Mouse (Mus musculus): ENCODE measurements around the gene Tagln. TPM values are rescaled to one million over a fixed set of nuclear protein-coding genes. Genes with fewer than 3 reads are reported as not detected.
A peak's percentile ranks its signal among the peaks of the same experiment; 100 is the strongest.

Tagln gene
- polyA plus RNA-seq, 1 experiment: 17.2 TPM

- H3K4me1 ChIP-seq (ENCODE audit: control insufficient read depth, insufficient read depth, insufficient read length, low read length): peaks cover 15% of the 10 kb centered on the region
- H3K27ac ChIP-seq (replicated peaks; ENCODE audit: low read depth, low read length): peak overlapping the region; percentile 84
- H3K4me3 ChIP-seq (ENCODE audit: insufficient read depth, low read depth, low read length): peak overlapping the region; percentile 92
These were observed 18.6 kb upstream of the Tagln start for GRCm38 (mm10) chr9:45954294-45955106.

DNA sequence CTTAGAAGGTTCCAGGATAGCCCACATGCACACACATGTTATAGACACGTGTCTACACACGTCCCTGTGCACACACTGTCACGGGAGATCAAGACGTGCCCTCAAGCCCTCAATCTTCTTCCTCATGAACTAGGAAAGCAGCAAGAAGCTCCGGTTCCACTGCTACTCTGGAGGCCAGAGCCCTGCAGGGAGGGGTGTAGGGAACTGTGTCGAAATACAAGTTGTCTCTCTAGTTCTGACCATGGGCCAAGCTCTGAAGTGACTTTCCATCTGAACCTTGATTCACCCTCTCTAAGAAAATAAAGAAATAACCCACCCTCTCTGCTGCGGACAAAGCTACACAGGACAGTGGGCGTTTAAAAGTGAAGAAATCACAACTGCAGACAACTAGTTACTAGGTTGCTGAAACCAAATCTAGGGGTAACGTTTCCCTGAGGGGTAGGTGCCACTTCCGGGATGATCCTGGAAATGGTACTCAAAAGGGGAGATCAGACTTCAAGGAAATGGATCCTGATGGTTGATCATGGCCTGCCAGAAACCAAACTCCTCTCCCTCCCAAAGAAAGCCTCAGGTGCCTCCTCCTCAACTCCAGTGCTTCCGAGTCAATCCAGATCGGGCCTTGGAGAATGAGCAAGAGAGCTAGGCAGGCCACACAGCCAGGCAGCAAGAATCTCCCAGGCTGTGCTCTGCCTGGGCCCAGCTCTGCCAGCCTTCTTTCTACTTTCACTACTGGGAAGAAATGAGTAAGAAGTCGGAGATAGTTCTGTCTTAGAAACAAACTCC lies 17.8 kb upstream of the Tagln start:
- H3K27ac ChIP-seq (replicated peaks; ENCODE audit: low read depth, low read length): peak overlapping the region; percentile 84
- H3K4me1 ChIP-seq (ENCODE audit: control insufficient read depth, insufficient read depth, insufficient read length, low read length): peaks cover 10% of the 10 kb centered on the region
- peak overlapping the region; percentile 92 for H3K4me3 ChIP-seq (ENCODE audit: insufficient read depth, low read depth, low read length)

DNA sequence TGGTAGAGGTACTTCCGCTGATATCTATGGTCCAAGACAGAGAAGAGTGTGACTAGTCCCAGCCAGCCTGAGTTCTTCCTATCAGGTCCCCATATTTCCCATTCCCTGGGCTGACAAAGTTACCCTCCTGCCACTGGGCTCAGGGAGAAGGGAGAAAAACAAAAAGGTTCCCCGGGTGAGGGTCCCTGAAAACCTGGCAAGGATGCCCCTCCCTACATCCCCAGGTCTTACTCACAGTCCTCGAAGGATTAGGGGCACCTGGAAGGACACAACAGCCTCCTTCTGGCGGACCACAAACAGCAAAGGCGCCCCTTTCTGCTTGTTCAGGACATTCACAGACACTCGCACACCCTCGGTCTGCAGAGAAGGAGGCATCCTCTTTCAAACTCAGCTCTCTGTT lies 17.0 kb upstream of the Tagln start:
- Histone ChIP-seq H3K27ac (replicated peaks; ENCODE audit: low read depth, low read length) (no peak overlapping the region), H3K4me3 (ENCODE audit: insufficient read depth, low read depth, low read length) (peak overlapping the region; percentile 92; the same call in 1 of the 2 replicates), H3K4me1 (ENCODE audit: control insufficient read depth, insufficient read depth, insufficient read length, low read length) (peaks cover 6% of the 10 kb centered on the region)

GRCm38 (mm10) chr9:45952057-45952456 lies 16.2 kb upstream of the Tagln start:
- Histone ChIP-seq H3K4me3 (ENCODE audit: insufficient read depth, low read depth, low read length) (no peak overlapping the region), H3K27ac (replicated peaks; ENCODE audit: low read depth, low read length) (no peak overlapping the region), H3K4me1 (ENCODE audit: control insufficient read depth, insufficient read depth, insufficient read length, low read length) (peaks cover 6% of the 10 kb centered on the region)

- H3K27ac ChIP-seq (replicated peaks; ENCODE audit: low read depth, low read length): no peak overlapping the region
- H3K4me3 ChIP-seq (ENCODE audit: insufficient read depth, low read depth, low read length): no peak overlapping the region
- H3K4me1 ChIP-seq (ENCODE audit: control insufficient read depth, insufficient read depth, insufficient read length, low read length): no peaks in the 10 kb centered on the region; the same call in 1 of the 2 replicates
These were observed 11.0 kb upstream of the Tagln start for GRCm38 (mm10) chr9:45946872-45947183.

- Histone ChIP-seq H3K4me1 (ENCODE audit: control insufficient read depth, insufficient read depth, insufficient read length, low read length) (no peaks in the 10 kb centered on the region; the same call in 1 of the 2 replicates), H3K27ac (replicated peaks; ENCODE audit: low read depth, low read length) (no peak overlapping the region), H3K4me3 (ENCODE audit: insufficient read depth, low read depth, low read length) (no peak overlapping the region)
These were observed 10.5 kb upstream of the Tagln start for GRCm38 (mm10) chr9:45946182-45946871.

DNA sequence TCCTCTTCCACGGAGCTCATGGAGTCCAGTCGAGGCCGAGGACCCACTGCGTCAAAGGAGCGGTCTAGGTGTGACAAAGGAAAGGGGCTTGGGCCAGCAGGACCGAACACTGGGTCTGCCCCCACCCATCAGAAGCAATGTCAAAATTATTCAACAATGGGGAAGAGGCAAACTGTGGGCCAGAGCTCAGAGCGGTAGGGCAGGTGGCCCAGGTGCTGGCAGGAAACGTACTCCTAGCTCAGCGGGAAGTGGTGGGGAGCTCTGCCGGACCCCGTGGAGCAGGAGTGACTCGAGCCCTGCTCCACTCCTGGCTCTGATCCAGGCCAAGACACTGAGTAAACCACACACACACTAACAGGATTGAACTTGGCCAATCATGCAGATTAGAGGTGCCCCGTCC lies 9.9 kb upstream of the Tagln start:
- H3K27ac ChIP-seq (replicated peaks; ENCODE audit: low read depth, low read length): no peak overlapping the region
- no peak overlapping the region for H3K4me3 ChIP-seq (ENCODE audit: insufficient read depth, low read depth, low read length)
- no peaks in the 10 kb centered on the region; the same call in 1 of the 2 replicates for H3K4me1 ChIP-seq (ENCODE audit: control insufficient read depth, insufficient read depth, insufficient read length, low read length)

- no peak overlapping the region for H3K4me3 ChIP-seq (ENCODE audit: insufficient read depth, low read depth, low read length)
- no peak overlapping the region for H3K27ac ChIP-seq (replicated peaks; ENCODE audit: low read depth, low read length)
- H3K4me1 ChIP-seq (ENCODE audit: control insufficient read depth, insufficient read depth, insufficient read length, low read length): no peaks in the 10 kb centered on the region; the same call in 1 of the 2 replicates
These were observed 8.9 kb upstream of the Tagln start for GRCm38 (mm10) chr9:45944506-45945400.

- Histone ChIP-seq H3K4me3 (ENCODE audit: insufficient read depth, low read depth, low read length) (no peak overlapping the region), H3K4me1 (ENCODE audit: control insufficient read depth, insufficient read depth, insufficient read length, low read length) (no peaks in the 10 kb centered on the region; the same call in 1 of the 2 replicates), H3K27ac (replicated peaks; ENCODE audit: low read depth, low read length) (no peak overlapping the region)
These were observed 8.0 kb upstream of the Tagln start for GRCm38 (mm10) chr9:45943628-45944505.

GRCm38 (mm10) chr9:45942916-45943315 lies 7.1 kb upstream of the Tagln start:
- H3K4me1 ChIP-seq (ENCODE audit: control insufficient read depth, insufficient read depth, insufficient read length, low read length): no peaks in the 10 kb centered on the region; the same call in 1 of the 2 replicates
- H3K27ac ChIP-seq (replicated peaks; ENCODE audit: low read depth, low read length): no peak overlapping the region
- H3K4me3 ChIP-seq (ENCODE audit: insufficient read depth, low read depth, low read length): no peak overlapping the region

DNA sequence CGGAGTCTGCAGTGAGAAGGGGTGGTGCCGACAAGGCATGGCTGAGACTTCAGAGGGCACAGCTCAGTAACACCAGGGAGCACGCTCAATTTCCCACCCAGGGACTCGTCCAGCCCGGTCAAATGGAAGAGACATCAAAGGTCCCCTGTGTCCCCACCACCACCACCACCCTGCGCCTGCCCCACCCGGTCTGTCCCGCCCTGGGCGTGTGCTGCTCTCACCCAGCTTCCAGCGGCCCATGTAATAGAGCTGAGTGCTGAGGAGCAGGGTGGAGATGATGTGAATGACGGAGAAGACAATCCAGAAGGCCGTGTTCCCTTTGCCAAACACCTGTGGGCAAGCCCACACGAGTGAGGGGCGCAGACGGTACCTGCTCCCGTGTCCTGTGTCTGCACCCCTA lies 6.6 kb upstream of the Tagln start:
- H3K27ac ChIP-seq (replicated peaks; ENCODE audit: low read depth, low read length): no peak overlapping the region
- no peak overlapping the region for H3K4me3 ChIP-seq (ENCODE audit: insufficient read depth, low read depth, low read length)
- no peaks in the 10 kb centered on the region; the same call in 1 of the 2 replicates for H3K4me1 ChIP-seq (ENCODE audit: control insufficient read depth, insufficient read depth, insufficient read length, low read length)

DNA sequence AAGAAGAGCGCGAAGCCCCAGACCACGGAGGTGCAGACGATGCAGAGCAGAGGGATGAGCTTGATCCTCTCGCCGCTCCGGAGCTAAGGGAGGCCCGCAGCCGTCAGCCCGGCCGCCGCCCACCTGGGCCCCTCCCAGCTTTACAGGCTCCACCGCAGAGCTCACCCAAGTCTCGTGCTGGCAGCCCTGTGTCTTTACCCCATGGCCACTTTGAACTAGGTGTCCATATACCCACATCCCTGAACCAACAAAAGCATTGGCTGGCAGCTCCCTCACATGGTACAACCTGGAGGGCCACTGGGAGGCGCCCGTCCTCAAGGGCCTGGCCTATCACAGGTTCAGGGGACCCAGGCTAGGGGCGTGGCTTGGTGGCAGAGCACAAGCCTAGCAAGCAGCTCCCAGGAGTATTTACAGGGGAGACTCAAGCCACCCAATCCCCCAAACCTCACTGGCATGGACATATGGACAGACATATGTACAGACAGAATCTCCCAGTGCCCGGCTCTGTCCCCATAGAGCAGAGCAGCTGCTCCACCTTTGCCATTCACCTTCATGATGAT lies 5.6 kb upstream of the Tagln start:
- no peak overlapping the region for H3K4me3 ChIP-seq (ENCODE audit: insufficient read depth, low read depth, low read length)
- no peaks in the 10 kb centered on the region; the same call in 1 of the 2 replicates for H3K4me1 ChIP-seq (ENCODE audit: control insufficient read depth, insufficient read depth, insufficient read length, low read length)
- H3K27ac ChIP-seq (replicated peaks; ENCODE audit: low read depth, low read length): no peak overlapping the region

DNA sequence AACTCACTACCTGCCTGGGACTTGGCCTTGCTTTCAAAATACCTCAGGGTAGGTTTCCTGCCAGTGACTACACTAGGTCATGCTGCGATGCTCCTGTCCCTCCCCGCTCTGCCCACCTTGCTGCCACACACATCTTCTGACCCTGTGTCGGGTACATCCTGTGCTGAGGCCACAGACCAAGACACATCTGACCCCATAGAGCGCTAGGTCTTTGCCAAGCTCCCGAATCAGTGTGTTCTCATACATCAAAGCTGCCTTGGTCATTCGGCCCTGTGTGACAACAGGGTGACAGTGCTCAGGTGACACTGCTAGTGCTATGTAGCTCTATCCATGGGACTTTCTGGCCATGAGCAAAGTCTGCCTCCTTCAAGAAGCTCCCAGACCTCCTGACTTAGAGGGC lies 3.9 kb upstream of the Tagln start:
- H3K4me1 ChIP-seq (ENCODE audit: control insufficient read depth, insufficient read depth, insufficient read length, low read length): no peaks in the 10 kb centered on the region
- no peak overlapping the region for H3K27ac ChIP-seq (replicated peaks; ENCODE audit: low read depth, low read length)
- H3K4me3 ChIP-seq (ENCODE audit: insufficient read depth, low read depth, low read length): no peak overlapping the region
